Mouse (Mus musculus): ENCODE measurements around the gene Add2. TPM values are rescaled to one million over a fixed set of nuclear protein-coding genes. Genes with fewer than 3 reads are reported as not detected.

Gene Add2
- 32.1 and 33.2 TPM in 2 replicates for polyA plus RNA-seq (2012; rRNA removed)

DNA sequence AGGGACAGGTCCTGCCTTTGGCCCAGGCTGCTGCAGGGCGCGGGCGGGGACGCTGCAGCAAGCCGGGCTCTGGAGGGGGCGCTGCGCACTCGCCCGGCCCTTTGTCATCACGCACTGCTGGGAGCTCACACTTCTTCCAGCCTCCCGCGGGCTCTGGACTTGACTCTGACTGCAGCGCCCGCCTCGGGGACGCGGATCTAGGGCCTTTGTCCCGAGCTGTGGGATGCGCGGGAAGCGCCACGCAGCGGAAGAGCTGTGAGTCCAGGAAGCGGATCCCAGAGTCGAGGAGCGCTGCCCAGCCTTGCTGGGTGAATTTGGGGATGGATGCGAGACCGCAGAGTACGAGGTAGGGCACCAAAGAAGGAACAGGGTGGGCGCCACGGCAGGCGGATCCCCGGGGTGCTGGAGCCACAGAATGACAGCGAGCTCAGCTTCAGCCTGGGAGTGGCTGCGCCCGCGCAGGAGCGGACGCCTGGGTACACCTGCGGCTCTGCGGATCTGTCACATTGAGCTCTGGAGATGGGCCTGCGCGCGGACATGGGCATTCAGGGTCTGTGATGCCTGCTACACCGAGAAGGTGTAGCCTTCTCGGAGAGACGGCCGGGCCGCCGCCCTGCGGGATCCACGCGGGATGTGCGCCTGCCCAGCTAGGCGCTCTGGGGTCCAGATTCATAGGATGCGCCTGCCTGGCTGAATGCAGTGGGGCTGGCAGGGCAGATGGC lies at the start of gene Add2:
Gene Add2 (plus strand): TSS at position 81 of the 722 bp plus-strand sequence.

DNA sequence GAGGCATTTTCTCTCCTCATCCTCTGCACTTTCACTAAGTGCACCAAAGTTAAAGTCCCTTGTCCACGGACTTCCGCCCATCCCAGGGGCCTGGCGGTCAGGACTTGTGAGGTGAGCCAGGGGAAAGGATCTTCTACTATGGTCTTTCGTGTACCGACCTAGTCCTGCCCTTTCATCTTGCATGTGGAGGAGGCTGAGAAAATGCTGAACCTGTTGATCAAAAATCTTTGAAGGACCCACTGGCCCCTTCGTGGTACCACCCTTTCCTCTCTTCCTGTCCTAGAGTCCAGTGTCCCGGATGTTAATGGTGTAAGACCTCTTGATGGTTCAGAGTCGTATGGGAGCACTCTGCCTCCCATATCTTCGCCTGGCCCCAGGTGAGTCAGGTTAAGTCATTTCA lies 12.6 kb upstream of the Add2 start, which contains the start of gene Figla:
Gene Figla (plus strand): TSS at position 301 of the 400 bp plus-strand sequence.

Other genes with a start within 250 kb of the Add2 start
- gene Nat8f6, start 207.7 kb upstream of the Add2 start, polyA plus RNA-seq (2012; rRNA removed), result 0.06 TPM in 1 of 2 replicates, not detected in the other
- gene Nat8f5, start 207.7 kb upstream of the Add2 start, polyA plus RNA-seq (2012; rRNA removed), result 0.02 TPM in 1 of 2 replicates, not detected in the other
- gene Nat8, start 196.6 kb upstream of the Add2 start, polyA plus RNA-seq (2012; rRNA removed), result 0.03 and 0.12 TPM in 2 replicates
- 0.15 and 0.24 TPM in 2 replicates for gene Nat8f2, start 159.5 kb upstream of the Add2 start, polyA plus RNA-seq (2012; rRNA removed)
- 2.3 and 2.4 TPM in 2 replicates for gene Nat8f4, start 123.8 kb upstream of the Add2 start, polyA plus RNA-seq (2012; rRNA removed)
- 21.2 and 23.1 TPM in 2 replicates for gene Tprkb, start 116.8 kb upstream of the Add2 start, polyA plus RNA-seq (2012; rRNA removed)
- 73.5 and 78.9 TPM in 2 replicates for gene Nat8f1, start 113.0 kb upstream of the Add2 start, polyA plus RNA-seq (2012; rRNA removed)
- 19.2 and 20.3 TPM in 2 replicates for gene Dusp11, start 67.0 kb upstream of the Add2 start, polyA plus RNA-seq (2012; rRNA removed)
- gene Figla, start 12.5 kb upstream of the Add2 start, polyA plus RNA-seq (2012; rRNA removed), result not detected in 2 replicates
- 2.4 and 2.7 TPM in 2 replicates for gene Tgfa, start 166.5 kb downstream of the Add2 start, polyA plus RNA-seq (2012; rRNA removed)